Mouse (Mus musculus) kidney, embryonic 16.5 days (tissue): ENCODE data around the gene Crocc2. TPM values are rescaled to one million over a fixed set of nuclear protein-coding genes. Genes with fewer than 3 reads are reported as not detected.

ENCODE experiments used
- ATAC-seq: fragments of 200-750 bp; cut with Nextera tagmentation; 2 replicates; pipeline ENCODE4 v1.8.0; 2017; ENCODE audit warnings: moderate TSS enrichment; ENCODE audit not compliant: low FRiP score, low TSS enrichment
- H3K27ac ChIP-seq: fragments of 300-500 bp; sonication (generic); 2 replicates; pipeline ENCODE4 v1.5.1; 2014; ENCODE audit warnings: low read length
- H3K27me3 ChIP-seq: fragments of 300-500 bp; sonication (generic); 2 replicates; pipeline ENCODE4 v1.6.1; 2014; ENCODE audit warnings: low read length, control low read depth, mixed read lengths; ENCODE audit not compliant: insufficient read depth
- H3K36me3 ChIP-seq: fragments of 300-500 bp; sonication (generic); 2 replicates; pipeline ENCODE4 v1.6.1; 2014; ENCODE audit warnings: low read length, control low read depth, mixed read lengths; ENCODE audit not compliant: insufficient read depth
- H3K4me1 ChIP-seq: fragments of 300-500 bp; sonication (generic); 2 replicates; pipeline ENCODE4 v1.6.1; 2014; ENCODE audit warnings: low read length, control low read depth, mixed read lengths; ENCODE audit not compliant: insufficient read depth
- H3K4me2 ChIP-seq: fragments of 300-500 bp; sonication (generic); replicated peaks from 2 replicates; pipeline ENCODE4 v1.6.1; 2014; ENCODE audit warnings: low read depth, low read length
- H3K4me3 ChIP-seq: fragments of 300-500 bp; sonication (generic); 2 replicates; pipeline ENCODE4 v1.5.1; 2014; ENCODE audit warnings: mild to moderate bottlenecking, low read length
- H3K9ac ChIP-seq: fragments of 300-500 bp; sonication (generic); replicated peaks from 2 replicates; pipeline ENCODE4 v1.6.1; 2014; ENCODE audit warnings: low read length
- H3K9me3 ChIP-seq: fragments of 300-500 bp; sonication (generic); 2 replicates; pipeline ENCODE4 v1.6.1; 2016; ENCODE audit warnings: low read length, control low read depth
- WGBS: fragments of 180-500 bp; shearing (Covaris S2); extraction: QIAGEN DNeasy Blood & Tissue Kit; methylation state at CpG from one replicate; pipeline ENCODE4 v1.1.7; 2014; 5-methylcytosine and 5-hydroxymethylcytosine counted together
- polyA plus RNA-seq: library from polyadenylated mRNA; unstranded; fragments of >200 nt; fragmentation: Nextera tagmentation; extraction: Ambion mirVana; gene quantifications from 2 replicates; pipeline ENCODE4 v1.2.1, GENCODE M21; 2015

Gene Crocc2
- 0.22 and 0.34 TPM in 2 replicates for polyA plus RNA-seq

- ATAC-seq: no peak
- H3K4me1 ChIP-seq: no peaks in the 10 kb centered on the region
- H3K36me3 ChIP-seq: no peaks in the 10 kb centered on the region
- no peak within 1 kb of the TSS for H3K27ac ChIP-seq
- no peak within 1 kb of the TSS for H3K4me2 ChIP-seq
- H3K9ac ChIP-seq: no peak within 1 kb of the TSS
- whole genome bisulfite sequencing: 51% methylated on average over 10 of the region's 10 CpGs
- H3K4me3 ChIP-seq: no peak within 1 kb of the TSS
- H3K9me3 ChIP-seq: no peaks in the 10 kb centered on the region
- H3K27me3 ChIP-seq: no peaks in the 10 kb centered on the region
Measured at GRCm38 (mm10) chr1:93168295-93168775, at the start of gene Crocc2. Crocc2 (plus strand) TSS chr1:93168725.

- Histone ChIP-seq H3K4me3 (no peak overlapping the region), H3K27ac (no peak overlapping the region), H3K9ac (no peak overlapping the region), H3K4me1 (no peaks in the 10 kb centered on the region), H3K27me3 (no peaks in the 10 kb centered on the region), H3K4me2 (no peak overlapping the region), H3K9me3 (no peaks in the 10 kb centered on the region), H3K36me3 (no peaks in the 10 kb centered on the region)
- 48% methylated on average over 4 of the region's 4 CpGs for WGBS
- ATAC-seq: no peak
Measured at GRCm38 (mm10) chr1:93118816-93119215, 49.7 kb upstream of the Crocc2 start.

GRCm38 (mm10) chr1:93123179-93123854 is 45.2 kb upstream of the Crocc2 start:
- Histone ChIP-seq H3K9ac (no peak overlapping the region), H3K36me3 (no peaks in the 10 kb centered on the region), H3K27ac (no peak overlapping the region), H3K4me1 (no peaks in the 10 kb centered on the region), H3K4me3 (no peak overlapping the region), H3K27me3 (no peaks in the 10 kb centered on the region), H3K4me2 (no peak overlapping the region), H3K9me3 (no peaks in the 10 kb centered on the region)
- 75% methylated on average over 11 of the region's 11 CpGs for WGBS
- no peak for ATAC-seq

- H3K27ac ChIP-seq: no peak overlapping the region
- H3K4me3 ChIP-seq: no peak overlapping the region
- H3K27me3 ChIP-seq: no peaks in the 10 kb centered on the region
- H3K4me1 ChIP-seq: no peaks in the 10 kb centered on the region
- no peaks in the 10 kb centered on the region for H3K9me3 ChIP-seq
- no peak for ATAC-seq
- H3K36me3 ChIP-seq: no peaks in the 10 kb centered on the region
- no peak overlapping the region for H3K4me2 ChIP-seq
- H3K9ac ChIP-seq: no peak overlapping the region
- 58% methylated on average over 8 of the region's 8 CpGs for WGBS
Measured at GRCm38 (mm10) chr1:93124066-93124465, 44.5 kb upstream of the Crocc2 start.

GRCm38 (mm10) chr1:93125256-93125655 is 43.3 kb upstream of the Crocc2 start:
- WGBS: 62% methylated on average over 5 of the region's 5 CpGs
- no peak overlapping the region for H3K4me2 ChIP-seq
- H3K36me3 ChIP-seq: no peaks in the 10 kb centered on the region
- H3K27ac ChIP-seq: no peak overlapping the region
- H3K4me3 ChIP-seq: no peak overlapping the region
- H3K9me3 ChIP-seq: no peaks in the 10 kb centered on the region
- ATAC-seq: no peak
- H3K9ac ChIP-seq: no peak overlapping the region
- H3K27me3 ChIP-seq: no peaks in the 10 kb centered on the region
- H3K4me1 ChIP-seq: no peaks in the 10 kb centered on the region

GRCm38 (mm10) chr1:93128209-93128608 is 40.3 kb upstream of the Crocc2 start:
- Histone ChIP-seq H3K9ac (no peak overlapping the region), H3K4me1 (no peaks in the 10 kb centered on the region), H3K9me3 (no peaks in the 10 kb centered on the region), H3K27me3 (no peaks in the 10 kb centered on the region), H3K4me3 (no peak overlapping the region), H3K27ac (no peak overlapping the region), H3K4me2 (no peak overlapping the region), H3K36me3 (no peaks in the 10 kb centered on the region)
- ATAC-seq: no peak
- 80% methylated on average over 8 of the region's 8 CpGs for WGBS

- H3K36me3 ChIP-seq: no peaks in the 10 kb centered on the region
- no peaks in the 10 kb centered on the region for H3K4me1 ChIP-seq
- H3K27me3 ChIP-seq: no peaks in the 10 kb centered on the region
- peak; percentile 46; the same call in 1 of the 2 replicates for ATAC-seq
- H3K4me3 ChIP-seq: no peak overlapping the region
- no peak overlapping the region for H3K27ac ChIP-seq
- no peak overlapping the region; the same call in 1 of the 2 replicates for H3K9ac ChIP-seq
- no peak overlapping the region for H3K4me2 ChIP-seq
- WGBS: 31% methylated on average over 6 of the region's 6 CpGs
- no peaks in the 10 kb centered on the region for H3K9me3 ChIP-seq
Measured at GRCm38 (mm10) chr1:93128710-93129349, 39.7 kb upstream of the Crocc2 start.

- WGBS: 61% methylated on average over 10 of the region's 10 CpGs
- Histone ChIP-seq H3K4me2 (no peak overlapping the region), H3K9ac (no peak overlapping the region), H3K4me3 (no peak overlapping the region), H3K27ac (no peak overlapping the region), H3K36me3 (no peaks in the 10 kb centered on the region), H3K4me1 (no peaks in the 10 kb centered on the region), H3K9me3 (no peaks in the 10 kb centered on the region), H3K27me3 (no peaks in the 10 kb centered on the region)
- no peak; the same call in 1 of the 2 replicates for ATAC-seq
Measured at GRCm38 (mm10) chr1:93130242-93130983, 38.1 kb upstream of the Crocc2 start.

GRCm38 (mm10) chr1:93132676-93133075 is 35.8 kb upstream of the Crocc2 start:
- Histone ChIP-seq H3K36me3 (no peaks in the 10 kb centered on the region), H3K9me3 (no peaks in the 10 kb centered on the region), H3K27me3 (no peaks in the 10 kb centered on the region), H3K4me3 (no peak overlapping the region), H3K27ac (no peak overlapping the region), H3K9ac (no peak overlapping the region), H3K4me2 (no peak overlapping the region), H3K4me1 (no peaks in the 10 kb centered on the region)
- ATAC-seq: no peak
- 67% methylated on average over 8 of the region's 8 CpGs for WGBS
